Mouse (Mus musculus) lung, postnatal 0 days (tissue): ENCODE measurements around the gene Defa34.
"Not testable (repeated sequence)": the region's sequence is repeated elsewhere in the genome, so short reads cannot be mapped to it uniquely, and the experiment has no call there.

Source experiments
- CTCF ChIP-seq: IDR thresholded peaks from 2 replicates; pipeline ENCODE4 v1.5.1; 2016; ENCODE audit warnings: antibody characterized with exemption, mild to moderate bottlenecking
- EP300 ChIP-seq: IDR thresholded peaks from 2 replicates; pipeline ENCODE4 v1.6.1; 2016; ENCODE audit warnings: antibody characterized with exemption, mild to moderate bottlenecking, control low read depth

DNA sequence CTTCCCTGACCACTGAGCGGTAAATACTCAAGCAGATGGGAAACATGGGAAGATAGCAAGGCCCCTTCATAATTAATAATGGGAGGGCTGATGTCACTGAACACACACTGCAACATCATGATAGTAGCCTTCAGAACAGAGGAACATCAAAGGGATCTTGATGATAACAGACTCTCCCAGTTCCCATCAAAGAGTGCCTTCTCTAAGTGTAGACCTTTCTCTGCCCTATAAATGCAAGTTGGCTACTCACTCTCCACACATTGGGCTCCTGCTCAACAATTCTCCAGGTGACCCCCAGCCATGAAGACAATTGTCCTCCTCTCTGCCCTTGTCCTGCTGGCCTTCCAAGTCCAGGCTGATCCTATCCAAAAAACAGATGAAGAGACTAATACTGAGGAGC lies at the start of gene Defa34:
- not testable (repeated sequence) for TF ChIP-seq CTCF, EP300
